Mouse (Mus musculus) embryonic facial prominence, embryonic 10.5 days (tissue): ENCODE results near the gene Abcc12. TPM values are rescaled to one million over a fixed set of nuclear protein-coding genes. Genes with fewer than 3 reads are reported as not detected.
A peak's percentile ranks its signal among the peaks of the same experiment; 100 is the strongest.

ENCODE experiments used
- DNase-seq: peaks from one replicate; pipeline ENCODE4 v3.0.0-alpha.2; 2017; ENCODE audit warnings: low spot score
- H3K27ac ChIP-seq: fragments of 300-500 bp; sonication (generic); replicated peaks from 2 replicates; pipeline ENCODE4 v1.5.1; 2016; ENCODE audit warnings: mild to moderate bottlenecking
- H3K27me3 ChIP-seq: fragments of 300-500 bp; sonication (generic); replicated peaks from 2 replicates; pipeline ENCODE4 v1.6.1; 2016; ENCODE audit warnings: low read depth, mild to moderate bottlenecking; ENCODE audit not compliant: poor library complexity, severe bottlenecking
- H3K36me3 ChIP-seq: fragments of 300-500 bp; sonication (generic); replicated peaks from 2 replicates; pipeline ENCODE4 v1.6.1; 2016; ENCODE audit warnings: mild to moderate bottlenecking, moderate library complexity
- H3K4me1 ChIP-seq: fragments of 300-500 bp; sonication (generic); 2 replicates; pipeline ENCODE4 v1.6.1; 2016
- H3K4me3 ChIP-seq: fragments of 300-500 bp; sonication (generic); 2 replicates; pipeline ENCODE4 v1.5.1; 2016; ENCODE audit warnings: mild to moderate bottlenecking, moderate library complexity
- H3K9me3 ChIP-seq: fragments of 300-500 bp; sonication (generic); 2 replicates; pipeline ENCODE4 v1.6.1; 2016; ENCODE audit warnings: mild to moderate bottlenecking
- WGBS: fragments of 180-500 bp; shearing (Covaris S2); methylation state at CpG from one replicate; pipeline ENCODE4 v1.1.7; 2016; 5-methylcytosine and 5-hydroxymethylcytosine counted together
- polyA plus RNA-seq: library from polyadenylated mRNA; unstranded; fragments of >200 nt; fragmentation: Nextera tagmentation; extraction: Ambion mirVana; gene quantifications from 2 replicates; pipeline ENCODE4 v1.2.1, GENCODE M21; 2016

Gene Abcc12
- polyA plus RNA-seq, 1 experiment from 2014 or later, result not detected

DNA sequence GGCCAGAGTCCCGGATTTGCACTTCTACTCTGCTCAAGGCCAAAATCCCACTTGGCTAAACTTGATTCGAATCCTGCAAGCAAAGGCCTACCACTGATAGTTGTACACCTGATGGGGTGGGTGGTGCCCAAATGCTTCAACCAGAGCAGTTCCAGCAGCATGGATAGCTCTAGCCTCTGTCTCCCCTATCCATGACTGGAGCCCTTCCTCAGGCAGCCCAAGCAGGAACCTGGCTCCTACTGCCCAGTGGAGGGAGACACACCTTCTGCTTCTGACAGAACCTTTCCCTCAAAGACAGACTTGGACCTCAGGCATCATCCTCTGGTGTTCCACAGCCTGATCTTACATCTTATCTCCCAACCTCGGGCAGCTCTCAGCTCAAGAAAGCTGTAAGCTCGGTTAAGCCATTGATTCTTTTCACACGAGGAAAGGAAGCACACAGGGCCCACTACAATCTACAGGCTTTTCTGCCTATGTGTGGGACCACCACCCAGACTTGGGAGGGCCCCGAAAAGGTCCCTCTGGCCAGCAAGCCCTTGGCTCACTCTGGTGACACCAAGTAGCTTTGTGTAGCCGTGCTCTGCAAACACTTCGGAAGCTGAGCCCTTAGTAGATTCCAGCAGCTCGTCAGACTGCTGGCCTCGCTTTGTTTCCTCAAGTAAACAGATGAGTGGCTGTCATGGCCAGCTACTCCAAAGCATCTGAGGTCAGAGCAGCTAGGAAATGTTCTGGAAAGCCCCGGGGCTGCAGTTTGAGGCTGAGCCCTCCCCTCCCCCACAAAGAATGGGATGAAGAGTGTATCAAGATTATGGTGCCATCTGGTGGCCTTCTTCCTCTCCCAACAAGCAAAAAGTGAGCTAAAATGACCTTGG lies 44.5 kb downstream of the Abcc12 start:
- Histone ChIP-seq H3K27me3 (0 out of 2 replicates have a peak, but pooled peaks cover 4% of the 10 kb centered on the region), H3K36me3 (no peaks in the 10 kb centered on the region), H3K4me3 (no peak overlapping the region), H3K9me3 (no peaks in the 10 kb centered on the region), H3K27ac (peak overlapping the region; percentile 71), H3K4me1 (peaks cover 15% of the 10 kb centered on the region)
- 50% methylated on average over 11 of the region's 11 CpGs for WGBS
- peak; percentile 81 for DNase-seq

- WGBS, result 69% methylated on average over 7 of the region's 7 CpGs
- H3K4me3 ChIP-seq, result no peak overlapping the region
- DNase-seq, result no peak
- H3K9me3 ChIP-seq, result no peaks in the 10 kb centered on the region
- H3K36me3 ChIP-seq, result no peaks in the 10 kb centered on the region
- H3K27ac ChIP-seq, result 0 out of 2 replicates have a peak overlapping the region, but pooled peaks have one; percentile 2
- H3K4me1 ChIP-seq, result peaks cover 15% of the 10 kb centered on the region
- 0 out of 2 replicates have a peak, but pooled peaks cover 4% of the 10 kb centered on the region for H3K27me3 ChIP-seq
These were observed 45.4 kb downstream of the Abcc12 start for GRCm38 (mm10) chr8:86535068-86535560.

DNA sequence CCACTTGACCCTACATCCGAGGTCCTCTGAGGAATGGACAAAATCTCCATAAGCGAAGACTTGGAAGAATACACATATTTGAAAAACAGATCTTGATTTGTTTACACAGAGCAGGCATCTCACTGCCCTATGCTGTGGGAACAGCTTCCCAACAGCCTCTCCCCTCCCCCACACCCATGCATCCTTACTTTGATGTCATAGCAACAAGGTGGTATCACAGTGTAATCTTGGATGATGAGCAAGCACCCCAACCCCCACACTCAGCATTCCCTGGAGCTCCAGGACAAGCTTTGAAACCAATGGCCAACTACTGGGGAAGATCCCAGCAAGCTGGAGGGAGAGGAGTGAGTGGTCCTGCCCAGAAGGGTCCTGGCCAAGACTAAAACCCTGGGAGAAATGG lies 50.8 kb downstream of the Abcc12 start:
- H3K4me3 ChIP-seq, result no peak overlapping the region
- H3K9me3 ChIP-seq, result no peaks in the 10 kb centered on the region
- WGBS, result 74% methylated on average over 2 of the region's 2 CpGs
- H3K27ac ChIP-seq, result no peak overlapping the region
- H3K4me1 ChIP-seq, result peaks cover 7% of the 10 kb centered on the region; the same call in 1 of the 2 replicates
- H3K36me3 ChIP-seq, result no peaks in the 10 kb centered on the region
- H3K27me3 ChIP-seq, result 0 out of 2 replicates have a peak, but pooled peaks cover under 1% of the 10 kb centered on the region
- DNase-seq, result no peak

DNA sequence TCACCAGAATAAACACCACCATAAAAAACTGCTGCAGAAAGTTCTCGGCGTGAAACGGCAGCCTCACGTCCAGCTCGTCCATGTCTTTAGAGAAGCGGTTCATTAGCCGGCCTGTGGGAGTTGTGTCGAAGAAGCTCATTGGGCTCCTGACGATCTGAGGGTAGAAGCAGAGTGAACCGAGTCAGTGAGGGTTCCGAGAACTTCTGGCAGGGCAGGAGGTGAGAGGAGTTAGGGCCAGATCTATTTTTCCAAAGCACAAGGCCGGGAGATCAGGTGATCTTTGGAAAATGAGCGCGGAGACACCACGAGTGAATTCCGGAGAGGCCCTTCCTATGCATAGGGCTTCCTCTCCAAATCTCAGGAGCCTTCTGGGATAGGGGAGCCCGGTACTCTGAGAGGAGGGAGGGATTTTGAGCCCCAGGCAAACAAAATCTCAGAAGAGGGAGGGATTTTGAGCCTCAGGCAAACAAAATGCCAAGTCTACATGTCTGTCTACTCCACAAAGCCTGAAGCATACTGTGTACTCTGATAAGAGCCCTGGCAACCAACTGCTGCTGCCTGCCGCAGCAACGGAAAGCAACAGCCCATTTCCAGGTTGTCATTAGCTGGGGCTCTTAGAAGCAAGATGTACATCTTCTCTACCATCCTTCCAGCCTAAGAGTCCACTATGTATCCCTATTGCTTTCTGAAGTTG lies 53.0 kb downstream of the Abcc12 start:
- no peaks in the 10 kb centered on the region for H3K27me3 ChIP-seq
- no peaks in the 10 kb centered on the region for H3K36me3 ChIP-seq
- 89% methylated on average over 19 of the region's 19 CpGs for WGBS
- H3K27ac ChIP-seq, result no peak overlapping the region
- H3K9me3 ChIP-seq, result no peaks in the 10 kb centered on the region
- DNase-seq, result no peak
- peaks cover 7% of the 10 kb centered on the region; the same call in 1 of the 2 replicates for H3K4me1 ChIP-seq
- H3K4me3 ChIP-seq, result no peak overlapping the region

GRCm38 (mm10) chr8:86526808-86527207 lies 53.7 kb downstream of the Abcc12 start:
- WGBS, result 94% methylated on average over 8 of the region's 8 CpGs
- no peak overlapping the region for H3K27ac ChIP-seq
- peaks cover 7% of the 10 kb centered on the region; the same call in 1 of the 2 replicates for H3K4me1 ChIP-seq
- no peak overlapping the region for H3K4me3 ChIP-seq
- no peaks in the 10 kb centered on the region for H3K36me3 ChIP-seq
- no peaks in the 10 kb centered on the region for H3K27me3 ChIP-seq
- no peaks in the 10 kb centered on the region for H3K9me3 ChIP-seq
- no peak for DNase-seq

DNA sequence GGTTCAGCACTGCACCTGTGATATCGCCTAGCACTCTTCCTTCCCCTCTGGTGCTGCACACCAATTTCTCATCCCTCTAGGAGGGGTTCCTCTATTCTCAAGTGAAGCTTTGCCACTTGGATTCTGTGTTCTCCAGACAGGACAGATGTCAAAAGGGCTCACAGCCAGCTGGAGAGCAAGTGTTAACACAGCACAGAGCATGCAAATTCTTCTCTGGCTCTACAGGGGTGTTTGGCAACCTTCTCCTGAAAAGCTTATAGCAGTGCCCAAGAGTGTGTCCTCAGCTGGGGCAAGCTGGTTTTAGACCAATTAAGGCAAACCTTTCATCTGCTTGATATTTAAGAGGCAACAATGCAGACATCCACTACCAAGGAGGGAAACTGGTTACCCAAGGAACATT lies 66.3 kb downstream of the Abcc12 start:
- 87% methylated on average over 1 of the region's 1 CpGs for WGBS
- H3K4me3 ChIP-seq, result no peak overlapping the region
- H3K27ac ChIP-seq, result no peak overlapping the region
- H3K36me3 ChIP-seq, result no peaks in the 10 kb centered on the region
- no peaks in the 10 kb centered on the region for H3K27me3 ChIP-seq
- no peak for DNase-seq
- H3K4me1 ChIP-seq, result no peaks in the 10 kb centered on the region
- no peaks in the 10 kb centered on the region for H3K9me3 ChIP-seq

GRCm38 (mm10) chr8:86512886-86513285 lies 67.6 kb downstream of the Abcc12 start:
- 66% methylated on average over 5 of the region's 5 CpGs for WGBS
- Histone ChIP-seq H3K9me3 (no peaks in the 10 kb centered on the region), H3K36me3 (no peaks in the 10 kb centered on the region), H3K4me1 (no peaks in the 10 kb centered on the region), H3K27ac (no peak overlapping the region), H3K4me3 (no peak overlapping the region), H3K27me3 (no peaks in the 10 kb centered on the region)
- DNase-seq, result peak; percentile 61

- no peak for DNase-seq
- Histone ChIP-seq H3K4me1 (no peaks in the 10 kb centered on the region), H3K27ac (no peak overlapping the region), H3K36me3 (no peaks in the 10 kb centered on the region), H3K27me3 (no peaks in the 10 kb centered on the region), H3K9me3 (no peaks in the 10 kb centered on the region), H3K4me3 (no peak overlapping the region)
- WGBS, result 61% methylated on average over 10 of the region's 10 CpGs
These were observed 68.2 kb downstream of the Abcc12 start for GRCm38 (mm10) chr8:86512131-86512792.

- 82% methylated on average over 7 of the region's 7 CpGs for WGBS
- Histone ChIP-seq H3K4me3 (no peak overlapping the region), H3K4me1 (no peaks in the 10 kb centered on the region), H3K27ac (no peak overlapping the region), H3K9me3 (peaks cover 9% of the 10 kb centered on the region), H3K36me3 (no peaks in the 10 kb centered on the region), H3K27me3 (no peaks in the 10 kb centered on the region)
- DNase-seq, result no peak
These were observed 79.1 kb downstream of the Abcc12 start for GRCm38 (mm10) chr8:86501341-86501740.

DNA sequence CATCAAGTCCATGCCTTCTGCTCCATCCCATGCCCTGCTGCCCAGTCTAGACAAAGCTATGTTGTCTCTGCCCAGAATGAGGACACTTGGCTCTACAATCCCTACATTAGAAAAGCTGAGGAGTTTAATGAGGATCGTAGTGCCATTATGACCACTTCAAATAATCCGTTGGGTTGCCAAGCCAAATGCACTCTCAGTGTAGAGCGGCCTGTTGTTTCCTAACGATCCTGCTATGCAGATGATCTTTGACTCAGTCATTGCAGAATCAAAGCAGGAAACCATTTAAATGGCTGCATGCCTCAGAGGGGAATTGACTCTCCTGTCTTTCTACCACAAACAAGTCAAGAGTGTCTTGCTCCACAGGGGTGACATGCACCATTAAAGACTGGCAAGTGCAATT lies 85.4 kb downstream of the Abcc12 start:
- Histone ChIP-seq H3K27ac (no peak overlapping the region), H3K4me3 (no peak overlapping the region), H3K27me3 (no peaks in the 10 kb centered on the region), H3K4me1 (no peaks in the 10 kb centered on the region), H3K36me3 (no peaks in the 10 kb centered on the region), H3K9me3 (no peaks in the 10 kb centered on the region)
- WGBS, result 91% methylated on average over 4 of the region's 4 CpGs
- DNase-seq, result no peak

- Histone ChIP-seq H3K4me1 (no peaks in the 10 kb centered on the region), H3K9me3 (no peaks in the 10 kb centered on the region), H3K4me3 (no peak overlapping the region), H3K27me3 (no peaks in the 10 kb centered on the region), H3K27ac (no peak overlapping the region), H3K36me3 (no peaks in the 10 kb centered on the region)
- WGBS, result 61% methylated on average over 1 of the region's 1 CpGs
- no peak for DNase-seq
These were observed 86.6 kb downstream of the Abcc12 start for GRCm38 (mm10) chr8:86493841-86494240.

- no peaks in the 10 kb centered on the region for H3K9me3 ChIP-seq
- H3K27me3 ChIP-seq, result no peaks in the 10 kb centered on the region
- no peak overlapping the region for H3K27ac ChIP-seq
- DNase-seq, result no peak
- 93% methylated on average over 6 of the region's 6 CpGs for WGBS
- no peaks in the 10 kb centered on the region for H3K4me1 ChIP-seq
- H3K4me3 ChIP-seq, result no peak overlapping the region
- H3K36me3 ChIP-seq, result no peaks in the 10 kb centered on the region
These were observed 95.1 kb downstream of the Abcc12 start for GRCm38 (mm10) chr8:86485411-86485810.
